Mouse (Mus musculus): ENCODE measurements around the gene Abca4. TPM values are rescaled to one million over a fixed set of nuclear protein-coding genes. Genes with fewer than 3 reads are reported as not detected.
A peak's percentile ranks its signal among the peaks of the same experiment; 100 is the strongest.
"Not testable (repeated sequence)": the region's sequence is repeated elsewhere in the genome, so short reads cannot be mapped to it uniquely, and the experiment has no call there.

The Abca4 gene
- polyA plus RNA-seq, 1 experiment: 1.7 TPM

GRCm38 (mm10) chr3:122211446-122212125 is 167.3 kb downstream of the Abca4 start:
- Histone ChIP-seq H3K4me2 (ENCODE audit: low read depth) (no peak overlapping the region), H3ac (ENCODE audit: control insufficient read depth, insufficient read length) (no peak overlapping the region), H3K36me3 (ENCODE audit: control insufficient read depth, insufficient read depth) (no peaks in the 10 kb centered on the region), H3K79me2 (ENCODE audit: control insufficient read depth, insufficient read depth) (no peaks in the 10 kb centered on the region), H3K4me3 (no peak overlapping the region), H3K27me3 (ENCODE audit: control insufficient read depth, insufficient read depth, insufficient read length) (no peaks in the 10 kb centered on the region)
- TF ChIP-seq TCF3 (IDR thresholded peaks at IDR 0.05; ENCODE audit: insufficient read length, low read depth) (no peak), MAX (IDR thresholded peaks at IDR 0.05; ENCODE audit: low read depth) (no peak), TCF12 (IDR thresholded peaks at IDR 0.05; ENCODE audit: insufficient read depth, poor library complexity, severe bottlenecking) (no peak), SRF (IDR thresholded peaks at IDR 0.05; ENCODE audit: control insufficient read depth, insufficient read length, low read depth) (no peak), CEBPB (IDR thresholded peaks at IDR 0.05; ENCODE audit: insufficient read depth, poor library complexity, severe bottlenecking) (no peak), USF1 (IDR thresholded peaks at IDR 0.05; ENCODE audit: low read depth) (no peak), MYOG (IDR thresholded peaks at IDR 0.05; ENCODE audit: control insufficient read depth in 1 of 3, insufficient read depth in 1 of 3, insufficient read length in 2 of 3, low read depth in 2 of 3) (no peak), REST (IDR thresholded peaks at IDR 0.05; ENCODE audit: insufficient read depth, insufficient read length) (no peak), POLR2A (IDR thresholded peaks at IDR 0.05; ENCODE audit: insufficient read length, low read depth) (no peak), POLR2AphosphoS2 (IDR thresholded peaks at IDR 0.05; ENCODE audit: insufficient read length, low read depth) (no peak), MYOD1 (IDR thresholded peaks at IDR 0.05; ENCODE audit: control insufficient read depth in 1 of 3, insufficient read length in 2 of 3, low read depth in 2 of 3) (no peak)

- H3K79me2 ChIP-seq (ENCODE audit: control insufficient read depth, insufficient read depth): no peaks in the 10 kb centered on the region
- no peak overlapping the region for H3K4me3 ChIP-seq
- no peak overlapping the region for H3ac ChIP-seq (ENCODE audit: control insufficient read depth, insufficient read length)
- H3K36me3 ChIP-seq (ENCODE audit: control insufficient read depth, insufficient read depth): no peaks in the 10 kb centered on the region
- TF ChIP-seq REST (IDR thresholded peaks at IDR 0.05; ENCODE audit: insufficient read depth, insufficient read length): no peak
- TF ChIP-seq POLR2AphosphoS2 (IDR thresholded peaks at IDR 0.05; ENCODE audit: insufficient read length, low read depth): no peak
- TF ChIP-seq CEBPB (IDR thresholded peaks at IDR 0.05; ENCODE audit: insufficient read depth, poor library complexity, severe bottlenecking): no peak
- TF ChIP-seq POLR2A (IDR thresholded peaks at IDR 0.05; ENCODE audit: insufficient read length, low read depth): no peak
- TF ChIP-seq MYOD1 (IDR thresholded peaks at IDR 0.05; ENCODE audit: control insufficient read depth in 1 of 3, insufficient read length in 2 of 3, low read depth in 2 of 3): no peak
- no peak for TF ChIP-seq MAX (IDR thresholded peaks at IDR 0.05; ENCODE audit: low read depth)
- TF ChIP-seq E2F4 (IDR thresholded peaks at IDR 0.05; ENCODE audit: insufficient read depth): no peak
- TF ChIP-seq USF1 (IDR thresholded peaks at IDR 0.05; ENCODE audit: low read depth): no peak
- TF ChIP-seq TCF3 (IDR thresholded peaks at IDR 0.05; ENCODE audit: insufficient read length, low read depth): no peak
- no peak for TF ChIP-seq MYOG (IDR thresholded peaks at IDR 0.05; ENCODE audit: control insufficient read depth in 1 of 3, insufficient read depth in 1 of 3, insufficient read length in 2 of 3, low read depth in 2 of 3)
- TF ChIP-seq TCF12 (IDR thresholded peaks at IDR 0.05; ENCODE audit: insufficient read depth, poor library complexity, severe bottlenecking): no peak
- no peak for TF ChIP-seq SRF (IDR thresholded peaks at IDR 0.05; ENCODE audit: control insufficient read depth, insufficient read length, low read depth)
- H3K4me2 ChIP-seq (ENCODE audit: low read depth): no peak overlapping the region
- H3K27me3 ChIP-seq (ENCODE audit: control insufficient read depth, insufficient read depth, insufficient read length): peaks cover 10% of the 10 kb centered on the region
Measured at GRCm38 (mm10) chr3:122221240-122222036, 177.2 kb downstream of the Abca4 start.

DNA sequence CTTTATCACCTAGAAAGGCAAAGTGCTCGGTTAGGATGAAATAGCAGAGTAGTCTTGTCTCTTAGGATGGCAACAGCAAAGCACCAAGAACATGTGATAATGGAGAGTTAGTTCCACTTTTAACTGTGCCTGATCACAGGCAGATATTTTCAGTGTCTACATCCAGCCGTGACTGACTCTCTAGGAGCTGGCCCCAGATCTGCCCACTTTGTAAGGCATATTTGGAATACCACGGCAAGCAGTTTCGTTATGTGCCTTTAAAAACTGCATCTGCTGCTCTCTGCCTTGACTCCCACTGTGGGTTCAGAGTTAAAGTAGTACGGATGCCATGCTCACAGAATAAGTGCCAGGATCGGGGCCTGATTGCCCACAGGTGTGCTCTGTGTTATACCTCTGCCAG is 182.7 kb downstream of the Abca4 start:
- H3ac ChIP-seq (ENCODE audit: control insufficient read depth, insufficient read length); H3K36me3 ChIP-seq (ENCODE audit: control insufficient read depth, insufficient read depth); H3K79me2 ChIP-seq (ENCODE audit: control insufficient read depth, insufficient read depth); H3K27me3 ChIP-seq (ENCODE audit: control insufficient read depth, insufficient read depth, insufficient read length); H3K4me3 ChIP-seq: not testable (repeated sequence)
- H3K4me2 ChIP-seq (ENCODE audit: low read depth): peak overlapping the region; percentile 30

Other genes starting within 250 kb of the Abca4 start
- gene Abcd3, start 229.1 kb upstream of the Abca4 start, polyA plus RNA-seq (2012; fragmentation: generic; extraction: Trizol): 14.7 TPM
- 13.7 TPM for gene Arhgap29, start 91.9 kb upstream of the Abca4 start, polyA plus RNA-seq (2012; fragmentation: generic; extraction: Trizol)
- 23.2 TPM for gene Gclm, start 201.1 kb downstream of the Abca4 start, polyA plus RNA-seq (2012; fragmentation: generic; extraction: Trizol)
- gene Dnttip2, start 229.9 kb downstream of the Abca4 start, polyA plus RNA-seq (2012; fragmentation: generic; extraction: Trizol): 18.5 TPM
- gene Bcar3, start 249.7 kb downstream of the Abca4 start, polyA plus RNA-seq (2012; fragmentation: generic; extraction: Trizol): 21.4 TPM

Measured in myocyte (in vitro differentiated cells).